Mouse (Mus musculus): ENCODE measurements around the gene Rtp4. TPM values are rescaled to one million over a fixed set of nuclear protein-coding genes. Genes with fewer than 3 reads are reported as not detected.

Gene Rtp4
- polyA plus RNA-seq, 1 experiment from 2014 or later = 8.0 TPM

DNA sequence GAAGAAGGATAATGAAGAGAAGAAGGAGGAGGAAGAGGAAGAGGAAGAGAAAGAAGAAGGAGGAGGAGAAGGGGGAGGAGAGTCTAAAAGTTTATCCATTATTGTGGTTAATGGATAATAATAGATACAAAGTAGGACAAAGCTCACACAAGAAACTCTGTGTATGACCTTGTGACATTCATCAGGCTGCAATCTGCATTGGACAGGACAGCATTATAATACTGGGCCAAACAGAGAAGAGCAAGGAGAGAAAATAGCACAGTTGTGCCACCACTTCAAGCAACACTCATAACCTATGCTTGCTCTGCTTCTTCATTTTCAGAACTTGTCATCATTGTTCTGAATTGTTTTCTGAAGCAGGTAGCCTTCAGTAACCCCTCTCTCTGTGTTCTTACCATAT, 72.4 kb downstream of the Rtp4 start:
- H3K9ac ChIP-seq = no peak overlapping the region
- no peaks in the 10 kb centered on the region for H3K27me3 ChIP-seq (replicated peaks)
- ATAC-seq (ENCODE audit: insufficient number of reproducible peaks, low FRiP score) = no peak
- H3K4me1 ChIP-seq (replicated peaks) = no peaks in the 10 kb centered on the region
- H3K4me3 ChIP-seq = no peak overlapping the region
- no peaks in the 10 kb centered on the region for H3K36me3 ChIP-seq
- no peak overlapping the region for H3K27ac ChIP-seq (ENCODE audit: poor library complexity, severe bottlenecking)
- H3K4me2 ChIP-seq = no peak overlapping the region
- peaks cover 4% of the 10 kb centered on the region; the same call in 1 of the 2 replicates for H3K9me3 ChIP-seq (replicated peaks)

DNA sequence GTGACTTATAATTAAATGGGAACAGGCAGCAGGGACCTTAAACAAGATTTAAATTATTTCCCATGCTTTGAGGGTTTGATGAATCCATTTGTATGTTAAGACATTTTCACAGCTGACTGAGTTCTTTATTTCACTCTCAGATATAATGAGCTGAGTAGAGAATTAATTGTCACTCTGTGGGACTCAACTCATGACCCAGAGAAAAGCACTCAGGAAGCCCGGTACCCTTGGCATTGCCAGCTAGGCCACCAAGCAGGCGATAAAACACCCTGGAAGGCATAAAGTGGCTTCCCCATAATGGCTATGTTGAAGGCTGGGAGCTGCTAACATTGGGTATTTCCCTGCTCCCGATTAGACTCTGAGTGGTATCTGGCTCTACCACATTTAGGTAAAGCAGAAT, 76.6 kb downstream of the Rtp4 start:
- Histone ChIP-seq H3K27me3 (replicated peaks) (no peaks in the 10 kb centered on the region), H3K36me3 (no peaks in the 10 kb centered on the region), H3K4me2 (no peak overlapping the region), H3K9ac (no peak overlapping the region), H3K4me1 (replicated peaks) (no peaks in the 10 kb centered on the region), H3K9me3 (replicated peaks) (no peaks in the 10 kb centered on the region), H3K4me3 (no peak overlapping the region), H3K27ac (ENCODE audit: poor library complexity, severe bottlenecking) (no peak overlapping the region)
- ATAC-seq (ENCODE audit: insufficient number of reproducible peaks, low FRiP score) = no peak
- 73% methylated on average over 3 of the region's 3 CpGs for WGBS

DNA sequence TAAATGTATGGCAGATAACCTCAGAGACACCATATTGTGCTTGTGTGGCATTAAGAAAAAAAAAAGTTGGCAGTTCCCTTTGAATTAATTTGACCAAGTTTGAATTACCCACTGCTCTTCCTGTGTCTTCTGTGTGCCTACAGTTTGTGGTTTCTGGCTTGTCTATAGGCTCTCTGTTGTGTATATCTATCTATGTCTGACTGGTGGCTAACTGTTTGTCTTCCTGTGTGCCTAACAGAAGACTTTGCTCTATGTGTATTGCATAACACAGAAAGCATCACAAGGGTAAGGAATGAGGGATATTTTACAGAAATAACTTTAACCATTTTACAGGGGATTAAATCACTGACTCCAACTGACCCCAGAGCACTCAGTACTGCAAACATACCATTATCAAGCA, 77.9 kb downstream of the Rtp4 start:
- ATAC-seq (ENCODE audit: insufficient number of reproducible peaks, low FRiP score) = no peak
- H3K4me1 ChIP-seq (replicated peaks) = no peaks in the 10 kb centered on the region
- no peaks in the 10 kb centered on the region for H3K36me3 ChIP-seq
- H3K27me3 ChIP-seq (replicated peaks) = no peaks in the 10 kb centered on the region
- no peak overlapping the region for H3K9ac ChIP-seq
- no peak overlapping the region for H3K4me2 ChIP-seq
- H3K27ac ChIP-seq (ENCODE audit: poor library complexity, severe bottlenecking) = no peak overlapping the region
- H3K4me3 ChIP-seq = no peak overlapping the region
- no peaks in the 10 kb centered on the region for H3K9me3 ChIP-seq (replicated peaks)

DNA sequence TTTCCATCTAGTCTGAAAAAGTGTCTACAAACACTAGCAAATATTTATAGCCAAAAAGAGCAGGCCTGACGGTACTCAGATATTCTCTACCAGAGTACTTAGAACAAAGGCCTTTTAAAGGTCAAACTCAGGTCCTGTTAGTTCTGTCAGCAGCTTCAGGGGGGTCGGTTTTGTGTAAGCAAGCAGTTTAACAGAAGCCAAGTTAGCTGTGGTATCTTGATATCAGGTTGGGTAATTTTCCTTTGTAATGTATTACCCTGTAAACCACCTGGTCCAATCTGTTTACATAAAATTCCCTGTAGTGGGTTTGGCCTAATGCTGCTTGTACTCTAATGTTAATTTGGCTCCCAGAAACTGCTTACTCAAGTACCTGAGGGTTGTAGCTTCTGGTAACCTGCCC, 86.1 kb downstream of the Rtp4 start:
- no peak overlapping the region for H3K4me3 ChIP-seq
- H3K9me3 ChIP-seq (replicated peaks) = no peaks in the 10 kb centered on the region
- no peak overlapping the region for H3K4me2 ChIP-seq
- H3K9ac ChIP-seq = no peak overlapping the region
- H3K36me3 ChIP-seq = no peaks in the 10 kb centered on the region
- H3K27me3 ChIP-seq (replicated peaks) = no peaks in the 10 kb centered on the region
- H3K27ac ChIP-seq (ENCODE audit: poor library complexity, severe bottlenecking) = no peak overlapping the region
- ATAC-seq (ENCODE audit: insufficient number of reproducible peaks, low FRiP score) = no peak
- H3K4me1 ChIP-seq (replicated peaks) = 0 out of 2 replicates have a peak, but pooled peaks cover 6% of the 10 kb centered on the region
- WGBS = 72% methylated on average over 2 of the region's 2 CpGs

DNA sequence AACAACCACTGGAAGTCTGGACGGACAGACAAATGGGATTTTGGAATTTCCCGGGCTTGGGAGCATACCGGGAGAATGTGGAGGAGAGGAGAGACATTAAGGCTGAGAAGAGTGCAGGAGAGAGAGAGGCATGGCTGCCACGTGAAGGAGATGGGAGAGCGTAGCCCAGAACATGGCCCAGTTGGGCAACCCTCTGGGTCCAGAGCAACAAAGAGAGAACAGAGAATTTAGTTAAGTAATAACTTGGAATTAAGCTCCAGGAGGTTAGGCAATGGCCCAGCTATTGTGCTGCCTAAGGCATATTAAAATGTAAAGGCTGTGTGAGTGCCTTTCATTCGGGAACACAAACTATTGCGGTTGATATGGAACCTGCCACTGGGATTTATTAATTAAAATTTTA, 86.6 kb downstream of the Rtp4 start:
- Histone ChIP-seq H3K4me2 (no peak overlapping the region), H3K4me3 (no peak overlapping the region), H3K27me3 (replicated peaks) (no peaks in the 10 kb centered on the region), H3K36me3 (no peaks in the 10 kb centered on the region), H3K9me3 (replicated peaks) (no peaks in the 10 kb centered on the region), H3K4me1 (replicated peaks) (0 out of 2 replicates have a peak, but pooled peaks cover 6% of the 10 kb centered on the region), H3K9ac (no peak overlapping the region), H3K27ac (ENCODE audit: poor library complexity, severe bottlenecking) (no peak overlapping the region)
- 83% methylated on average over 7 of the region's 7 CpGs for WGBS
- ATAC-seq (ENCODE audit: insufficient number of reproducible peaks, low FRiP score) = no peak

DNA sequence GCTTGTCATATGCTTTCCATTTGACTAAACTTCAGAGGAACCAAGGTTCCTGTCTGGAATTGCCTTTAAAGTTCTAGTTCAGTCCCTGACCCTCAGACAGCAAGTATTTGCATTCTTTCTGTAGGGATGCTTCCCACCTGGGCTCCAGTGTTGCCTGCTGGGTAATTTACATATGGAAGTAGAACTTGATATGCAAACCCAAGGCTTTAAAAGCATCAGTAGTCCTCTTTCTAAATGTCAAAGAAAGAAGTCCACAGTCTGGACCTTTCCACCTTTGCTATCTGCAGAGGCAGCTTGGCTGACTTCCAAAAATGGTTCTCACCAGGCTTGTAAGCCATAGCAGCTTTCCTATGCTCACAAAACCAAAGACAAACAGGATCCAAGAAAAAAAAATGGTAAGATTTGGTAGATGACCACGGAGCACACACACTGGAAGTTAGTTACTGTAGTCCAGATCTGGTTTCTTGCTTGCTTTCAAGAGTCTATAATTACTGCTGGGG, 87.9 kb downstream of the Rtp4 start:
- Histone ChIP-seq H3K27ac (ENCODE audit: poor library complexity, severe bottlenecking) (no peak overlapping the region), H3K4me1 (replicated peaks) (0 out of 2 replicates have a peak, but pooled peaks cover 6% of the 10 kb centered on the region), H3K4me3 (no peak overlapping the region), H3K27me3 (replicated peaks) (no peaks in the 10 kb centered on the region), H3K9me3 (replicated peaks) (no peaks in the 10 kb centered on the region), H3K9ac (no peak overlapping the region), H3K36me3 (no peaks in the 10 kb centered on the region), H3K4me2 (no peak overlapping the region)
- 22% methylated on average over 1 of the region's 1 CpGs for WGBS
- ATAC-seq (ENCODE audit: insufficient number of reproducible peaks, low FRiP score) = no peak

DNA sequence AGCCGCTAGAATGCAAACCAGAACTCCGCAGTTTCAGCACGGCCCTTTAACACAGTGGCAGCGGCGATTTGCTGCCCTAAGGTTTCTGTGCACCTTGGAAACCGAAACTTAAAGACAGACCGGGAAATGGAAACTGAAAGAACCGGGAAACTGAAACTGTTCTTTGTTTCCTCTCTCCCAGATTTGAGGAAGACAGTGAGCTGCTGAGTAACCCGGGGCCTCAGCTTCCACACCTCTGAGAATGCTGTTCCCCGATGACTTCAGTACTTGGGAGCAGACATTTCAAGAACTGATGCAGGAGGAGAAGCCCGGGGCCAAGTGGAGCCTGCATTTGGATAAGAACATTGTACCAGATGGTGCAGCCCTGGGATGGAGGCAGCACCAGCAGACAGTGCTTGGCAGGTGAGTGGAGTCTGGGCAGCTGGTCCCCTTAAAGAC, 89.7 kb downstream of the Rtp4 start:
- H3K27ac ChIP-seq (ENCODE audit: poor library complexity, severe bottlenecking) = no peak overlapping the region
- ATAC-seq (ENCODE audit: insufficient number of reproducible peaks, low FRiP score) = no peak
- no peaks in the 10 kb centered on the region for H3K9me3 ChIP-seq (replicated peaks)
- H3K4me1 ChIP-seq (replicated peaks) = 0 out of 2 replicates have a peak, but pooled peaks cover 6% of the 10 kb centered on the region
- H3K27me3 ChIP-seq (replicated peaks) = no peaks in the 10 kb centered on the region
- peak overlapping the region; percentile 38 for H3K4me3 ChIP-seq
- H3K9ac ChIP-seq = peak overlapping the region; percentile 2; the same call in 1 of the 2 replicates
- H3K4me2 ChIP-seq = peak overlapping the region; percentile 57
- 29% methylated on average over 11 of the region's 11 CpGs for WGBS
- H3K36me3 ChIP-seq = no peaks in the 10 kb centered on the region

DNA sequence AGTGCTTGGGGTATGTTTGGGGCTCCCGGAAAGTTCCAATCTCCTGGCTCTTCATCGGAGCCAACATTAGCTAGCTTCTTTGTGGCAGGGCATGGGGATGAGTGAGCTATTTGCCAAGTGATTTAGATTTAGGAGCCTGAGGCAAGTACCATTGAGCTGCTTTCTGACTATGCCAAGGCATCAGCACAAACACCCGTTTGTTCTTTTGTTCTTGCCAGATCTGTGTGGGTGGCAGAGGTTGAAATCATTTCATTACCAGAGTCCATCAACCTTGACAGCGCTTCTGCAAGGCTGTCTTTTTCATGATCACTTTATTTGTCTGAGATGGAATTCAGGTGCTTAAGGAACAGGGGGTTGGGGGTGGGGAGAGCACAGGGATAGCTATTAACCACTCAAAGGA, 104.1 kb downstream of the Rtp4 start:
- Histone ChIP-seq H3K4me3 (no peak overlapping the region), H3K4me1 (replicated peaks) (no peaks in the 10 kb centered on the region), H3K27ac (ENCODE audit: poor library complexity, severe bottlenecking) (no peak overlapping the region), H3K9me3 (replicated peaks) (no peaks in the 10 kb centered on the region), H3K36me3 (no peaks in the 10 kb centered on the region), H3K9ac (no peak overlapping the region), H3K4me2 (no peak overlapping the region), H3K27me3 (replicated peaks) (no peaks in the 10 kb centered on the region)
- ATAC-seq (ENCODE audit: insufficient number of reproducible peaks, low FRiP score) = no peak
- 68% methylated on average over 4 of the region's 4 CpGs for WGBS

DNA sequence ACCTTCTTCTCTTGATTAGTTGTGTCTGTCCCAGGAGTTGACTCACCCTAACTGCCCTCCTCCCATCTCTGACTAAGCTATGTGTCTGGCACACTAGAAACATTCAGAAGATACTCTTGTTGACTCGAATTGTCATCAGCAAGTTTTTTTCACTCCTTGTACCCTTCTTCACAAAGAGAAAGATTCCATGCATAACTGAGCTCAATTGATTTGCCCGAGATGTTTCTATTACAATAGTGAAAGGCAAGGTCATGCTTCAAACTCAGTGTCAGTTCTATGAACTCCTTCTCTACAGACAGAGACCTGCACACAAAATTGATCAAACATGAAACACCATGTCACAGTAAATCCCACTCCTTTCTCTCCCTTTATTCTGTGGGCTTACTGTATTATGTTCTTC, 111.4 kb downstream of the Rtp4 start:
- H3K4me1 ChIP-seq (replicated peaks) = no peaks in the 10 kb centered on the region
- no peak overlapping the region for H3K4me2 ChIP-seq
- H3K27me3 ChIP-seq (replicated peaks) = no peaks in the 10 kb centered on the region
- H3K4me3 ChIP-seq = no peak overlapping the region
- no peak overlapping the region for H3K27ac ChIP-seq (ENCODE audit: poor library complexity, severe bottlenecking)
- no peaks in the 10 kb centered on the region for H3K9me3 ChIP-seq (replicated peaks)
- 64% methylated on average over 2 of the region's 2 CpGs for WGBS
- H3K36me3 ChIP-seq = no peaks in the 10 kb centered on the region
- H3K9ac ChIP-seq = no peak overlapping the region
- no peak for ATAC-seq (ENCODE audit: insufficient number of reproducible peaks, low FRiP score)

DNA sequence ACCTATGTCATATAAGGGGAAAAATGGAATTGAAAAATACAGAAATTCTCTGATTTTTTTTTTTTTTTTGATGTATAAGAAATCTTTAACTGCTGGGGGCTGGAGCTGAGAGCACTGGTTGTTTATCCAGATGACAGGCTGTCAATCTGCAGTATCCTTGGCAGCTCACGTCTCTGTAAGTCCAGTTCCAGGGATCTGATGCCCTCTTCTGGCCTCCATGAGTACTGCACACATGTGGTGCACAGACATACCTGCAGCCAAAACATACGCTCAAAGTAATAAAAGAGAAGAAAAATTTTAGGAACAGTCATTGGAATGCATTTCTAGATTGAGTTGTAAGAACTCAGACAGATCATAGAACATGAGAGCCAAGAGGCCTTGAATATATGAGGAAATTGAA, 112.6 kb downstream of the Rtp4 start:
- Histone ChIP-seq H3K9me3 (replicated peaks) (no peaks in the 10 kb centered on the region), H3K27ac (ENCODE audit: poor library complexity, severe bottlenecking) (no peak overlapping the region), H3K4me2 (no peak overlapping the region), H3K4me3 (no peak overlapping the region), H3K4me1 (replicated peaks) (no peaks in the 10 kb centered on the region), H3K27me3 (replicated peaks) (no peaks in the 10 kb centered on the region), H3K36me3 (no peaks in the 10 kb centered on the region), H3K9ac (no peak overlapping the region)
- no peak for ATAC-seq (ENCODE audit: insufficient number of reproducible peaks, low FRiP score)
- 70% methylated on average over 2 of the region's 2 CpGs for WGBS

DNA sequence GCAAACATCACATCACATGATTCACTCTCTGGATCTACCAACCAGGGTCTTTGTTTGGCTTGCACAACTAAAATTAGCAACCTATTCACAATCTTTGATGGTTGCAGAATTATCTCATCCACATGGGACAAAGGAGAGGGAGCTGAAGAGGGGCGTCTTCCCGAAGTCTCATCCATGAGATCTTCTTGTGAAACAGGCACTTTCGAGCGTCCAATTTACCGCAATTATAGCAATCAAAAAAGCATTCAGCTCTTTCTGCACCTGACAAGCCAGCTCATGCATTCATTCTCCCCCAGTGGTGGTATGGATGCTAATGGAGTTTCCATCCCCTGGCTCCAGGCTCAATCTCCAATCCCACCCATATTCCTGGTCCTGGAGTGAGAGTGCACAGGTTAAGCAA, 132.9 kb downstream of the Rtp4 start:
- no peak overlapping the region for H3K9ac ChIP-seq
- H3K9me3 ChIP-seq (replicated peaks) = no peaks in the 10 kb centered on the region
- 86% methylated on average over 5 of the region's 5 CpGs for WGBS
- no peaks in the 10 kb centered on the region for H3K36me3 ChIP-seq
- no peaks in the 10 kb centered on the region for H3K27me3 ChIP-seq (replicated peaks)
- H3K27ac ChIP-seq (ENCODE audit: poor library complexity, severe bottlenecking) = no peak overlapping the region
- H3K4me1 ChIP-seq (replicated peaks) = no peaks in the 10 kb centered on the region
- no peak overlapping the region for H3K4me3 ChIP-seq
- ATAC-seq (ENCODE audit: insufficient number of reproducible peaks, low FRiP score) = no peak
- no peak overlapping the region for H3K4me2 ChIP-seq

DNA sequence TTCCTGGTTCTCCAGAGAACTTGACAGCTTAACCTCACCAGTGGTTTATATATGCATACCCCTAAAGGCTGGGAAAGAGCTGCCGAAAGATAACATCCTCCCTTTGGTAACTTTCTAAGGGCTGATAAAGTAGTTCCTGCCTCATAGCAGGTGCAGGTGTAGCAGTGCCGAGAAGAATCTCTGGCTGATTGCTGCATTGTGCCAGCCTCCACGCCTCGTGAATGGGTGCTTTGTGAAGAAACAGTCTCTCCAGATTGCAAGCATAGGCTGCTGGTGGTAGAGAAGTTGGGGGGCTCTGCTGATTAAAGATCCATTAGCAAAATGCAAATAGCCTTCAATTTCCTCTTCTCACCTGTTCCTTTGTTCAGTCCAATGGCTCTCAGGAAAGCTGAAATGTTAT, 133.4 kb downstream of the Rtp4 start:
- 69% methylated on average over 4 of the region's 4 CpGs for WGBS

More for the DNA sequence above, 133.4 kb downstream of the Rtp4 start:
- no peak overlapping the region for H3K27ac ChIP-seq (ENCODE audit: poor library complexity, severe bottlenecking)
- H3K27me3 ChIP-seq (replicated peaks) = no peaks in the 10 kb centered on the region
- H3K4me1 ChIP-seq (replicated peaks) = no peaks in the 10 kb centered on the region
- no peak overlapping the region for H3K4me2 ChIP-seq
- no peak for ATAC-seq (ENCODE audit: insufficient number of reproducible peaks, low FRiP score)
- no peak overlapping the region for H3K9ac ChIP-seq
- no peaks in the 10 kb centered on the region for H3K9me3 ChIP-seq (replicated peaks)
- H3K4me3 ChIP-seq = no peak overlapping the region
- no peaks in the 10 kb centered on the region for H3K36me3 ChIP-seq
